8 mouse cellular contexts compared by ENCODE assay signal in the genomic region with DNA sequence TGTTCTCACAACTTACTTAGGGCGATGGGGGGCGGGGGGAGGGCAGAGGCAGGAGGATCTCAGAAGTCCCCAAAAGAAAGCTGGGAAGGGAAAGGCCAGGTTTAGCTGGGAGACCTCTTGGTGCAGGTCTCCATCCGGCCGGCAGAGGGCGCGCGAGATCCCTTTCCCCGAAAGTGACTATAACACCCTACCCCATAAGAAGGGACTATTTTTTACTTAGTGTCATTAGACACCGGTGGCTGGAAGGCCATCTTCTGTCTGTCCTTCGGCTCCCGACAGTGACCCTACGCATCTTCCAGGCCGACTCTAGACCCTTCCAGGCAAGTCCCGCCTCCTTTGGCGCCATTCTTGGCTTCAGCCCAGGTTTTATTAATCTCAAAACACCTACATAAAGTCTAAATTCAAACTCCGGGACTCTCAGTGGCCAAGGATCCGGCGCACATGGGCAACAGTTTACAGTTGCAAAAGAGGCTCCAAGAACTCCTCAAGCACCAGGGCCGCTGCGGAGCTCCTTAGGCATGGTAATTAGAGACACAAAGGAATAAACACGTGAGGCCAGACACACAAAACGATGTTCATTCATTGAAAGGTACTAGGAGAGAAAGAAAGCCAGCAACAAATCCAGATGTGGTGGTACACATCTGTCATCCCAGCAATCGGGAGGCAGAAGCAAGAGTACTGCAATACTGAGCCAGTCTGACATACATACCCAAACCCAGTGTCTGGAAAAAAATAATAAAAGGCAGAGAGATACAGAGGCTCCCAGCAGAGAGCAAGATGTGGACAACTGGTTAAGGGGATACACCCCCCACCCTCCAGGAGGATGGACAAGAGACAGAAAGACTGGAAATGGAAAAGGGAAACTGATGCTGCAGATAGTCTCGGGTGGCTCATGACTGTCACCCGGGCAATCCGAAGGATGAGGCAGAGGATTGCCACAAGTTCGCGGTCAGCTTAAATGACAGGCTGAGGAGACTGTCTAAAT. TPM values are rescaled to one million over a fixed set of nuclear protein-coding genes. Genes with fewer than 3 reads are reported as not detected.
DNase-seq lines count a peak whose midpoint lies in the region; ATAC-seq and TF ChIP-seq lines count a peak whose summit lies in the region.

Kcna7 (plus strand) TSS at position 563 of the 985 bp plus-strand sequence.

- peak within 1 kb of the TSS; percentile 74 for H3K4me2 ChIP-seq in embryonic facial prominence, embryonic 13.5 days
- peak within 1 kb of the TSS; percentile 63 for H3K4me2 ChIP-seq in limb, embryonic 12.5 days
- peak within 1 kb of the TSS; percentile 43 for H3K4me2 ChIP-seq in midbrain, embryonic 12.5 days (replicated peaks)

- no peaks in the 10 kb centered on the region for H3K36me3 ChIP-seq in embryonic facial prominence, embryonic 13.5 days
- H3K36me3 ChIP-seq in kidney, adult 2 months (ENCODE audit: control insufficient read depth, insufficient read depth, low read length), result no peaks in the 10 kb centered on the region
- no peaks in the 10 kb centered on the region for H3K36me3 ChIP-seq in limb, embryonic 12.5 days
- H3K36me3 ChIP-seq in midbrain, embryonic 12.5 days, result no peaks in the 10 kb centered on the region

- no peak for ATAC-seq in embryonic facial prominence, embryonic 13.5 days (ENCODE audit: insufficient number of reproducible peaks, insufficient read depth, low FRiP score, low TSS enrichment, low read depth)
- ATAC-seq in limb, embryonic 12.5 days (ENCODE audit: insufficient number of reproducible peaks, insufficient read depth, low FRiP score, low TSS enrichment, low read depth), result no peak
- ATAC-seq in midbrain, embryonic 12.5 days (ENCODE audit: low FRiP score, low read depth), result 0 out of 2 replicates have a peak, but pooled peaks have one; percentile 23

- TF ChIP-seq POLR2A in kidney, adult 2 months (IDR thresholded peaks at IDR 0.05; ENCODE audit: low read depth, low read length), result no peak

- WGBS in embryonic facial prominence, embryonic 13.5 days, result 11% methylated on average over 28 of the region's 28 CpGs
- WGBS in kidney, adult 2 months, result 10% methylated on average over 28 of the region's 28 CpGs
- 13% methylated on average over 28 of the region's 28 CpGs for WGBS in limb, embryonic 12.5 days
- WGBS in midbrain, embryonic 12.5 days, result 12% methylated on average over 28 of the region's 28 CpGs

- peak; percentile 81 for TF ChIP-seq CTCF in kidney, adult 2 months (conservative IDR thresholded peaks at IDR 0.05; ENCODE audit: insufficient read depth, insufficient read length, low read depth, low read length)

- H3K4me3 ChIP-seq in embryonic facial prominence, embryonic 13.5 days, result peak within 1 kb of the TSS; percentile 47
- H3K4me3 ChIP-seq in kidney, adult 2 months (ENCODE audit: insufficient read depth, low read depth, low read length), result peak within 1 kb of the TSS; percentile 60
- H3K4me3 ChIP-seq in limb, embryonic 12.5 days (replicated peaks), result peak within 1 kb of the TSS; percentile 44
- H3K4me3 ChIP-seq in midbrain, embryonic 12.5 days, result peak within 1 kb of the TSS; percentile 30

- peak within 1 kb of the TSS; percentile 65 for H3K9ac ChIP-seq in embryonic facial prominence, embryonic 13.5 days
- peak within 1 kb of the TSS; percentile 56 for H3K9ac ChIP-seq in limb, embryonic 12.5 days (replicated peaks)
- no peak within 1 kb of the TSS; the same call in 1 of the 2 replicates for H3K9ac ChIP-seq in midbrain, embryonic 12.5 days (replicated peaks)

- no peaks in the 10 kb centered on the region for H3K9me3 ChIP-seq in embryonic facial prominence, embryonic 13.5 days
- 0 out of 2 replicates have a peak, but pooled peaks cover 5% of the 10 kb centered on the region for H3K9me3 ChIP-seq in limb, embryonic 12.5 days
- H3K9me3 ChIP-seq in midbrain, embryonic 12.5 days, result no peaks in the 10 kb centered on the region

- H3K4me1 ChIP-seq in embryonic facial prominence, embryonic 13.5 days, result peaks cover 16% of the 10 kb centered on the region
- no peaks in the 10 kb centered on the region for H3K4me1 ChIP-seq in kidney, adult 2 months (ENCODE audit: control insufficient read depth, insufficient read depth, low read length)
- H3K4me1 ChIP-seq in limb, embryonic 12.5 days (replicated peaks), result peaks cover 9% of the 10 kb centered on the region; the same call in 1 of the 2 replicates
- H3K4me1 ChIP-seq in midbrain, embryonic 12.5 days, result peaks cover 12% of the 10 kb centered on the region

- DNase-seq in 416B (ENCODE audit: low read depth), result peak; percentile 76
- DNase-seq in adrenal gland, postnatal 25 days, result peak; percentile 81
- peak; percentile 64 to 67 for DNase-seq in heart, adult 9 months (ENCODE audit: low spot score in 2 of 2)
- peak; percentile 77 for DNase-seq in kidney, adult 2 months
- DNase-seq in spleen, postnatal 10 days (ENCODE audit: low spot score in 2 of 2), result peak; percentile 74 to 86

- no peak within 1 kb of the TSS for H3K27ac ChIP-seq in embryonic facial prominence, embryonic 13.5 days
- H3K27ac ChIP-seq in kidney, adult 2 months (ENCODE audit: insufficient read depth, low read depth, low read length), result no peak within 1 kb of the TSS
- no peak within 1 kb of the TSS for H3K27ac ChIP-seq in limb, embryonic 12.5 days
- no peak within 1 kb of the TSS for H3K27ac ChIP-seq in midbrain, embryonic 12.5 days (replicated peaks)

- H3K27me3 ChIP-seq in embryonic facial prominence, embryonic 13.5 days, result peaks cover 56% of the 10 kb centered on the region
- H3K27me3 ChIP-seq in kidney, adult 2 months (replicated peaks; ENCODE audit: control insufficient read depth, insufficient read depth, low read length), result no peaks in the 10 kb centered on the region
- H3K27me3 ChIP-seq in limb, embryonic 12.5 days, result peaks cover 57% of the 10 kb centered on the region
- peaks cover 58% of the 10 kb centered on the region for H3K27me3 ChIP-seq in midbrain, embryonic 12.5 days

RNA-seq across cellular contexts. Expression of gene Kcna7, which starts in this region (rescaled TPM):
- not detected in 2 replicates for total RNA-seq in adrenal gland, postnatal 25 days (2021)
- not detected in 2 replicates for polyA plus RNA-seq in embryonic facial prominence, embryonic 13.5 days (2015; fragmentation: Nextera tagmentation; extraction: Ambion mirVana)
- 0.07 and 0.91 TPM in 2 replicates for polyA plus RNA-seq in kidney, adult 2 months (2012; rRNA removed)
- polyA plus RNA-seq in limb, embryonic 12.5 days (2016; fragmentation: Nextera tagmentation; extraction: Ambion mirVana), result 0.13 and 0.18 TPM in 2 replicates
- polyA plus RNA-seq in midbrain, embryonic 12.5 days (2016; fragmentation: Nextera tagmentation; extraction: Ambion mirVana), result not detected in 2 replicates

Comparison
In these comparisons a context has a peak if more than half of its experiments do, and no peak if none do; other contexts are left out.
1. Peak in DNase-seq in adrenal gland, postnatal 25 days; RNA of the gene not detected or under 1 TPM.
2. Peak in DNase-seq and H3K4me3 ChIP-seq in kidney, adult 2 months; RNA of the gene not detected or under 1 TPM.
3. Peak in ATAC-seq, H3K4me3 ChIP-seq and H3K4me2 ChIP-seq in midbrain, embryonic 12.5 days; RNA of the gene not detected or under 1 TPM.